Mouse (Mus musculus) heart, postnatal 10 days (tissue): ENCODE measurements around the gene Apoc2. TPM values are rescaled to one million over a fixed set of nuclear protein-coding genes. Genes with fewer than 3 reads are reported as not detected.

Experiments used
- DNase-seq, 2 experiments: peaks; one replicate each; pipeline ENCODE4 v3.0.0; 2021
- intact Hi-C: fragments of 180-260 bp; cut with DNase I; formaldehyde crosslinking; loops from one replicate; pipeline ENCODE4 v1.15.1; 2025
- total RNA-seq, 2 experiments: library from RNA; stranded (reverse); gene quantifications; 2 replicates each; pipeline ENCODE4 v1.2.3; 2021

Apoc2 gene
- total RNA-seq, 2 experiments from 2014 or later = 0.60 TPM; not detected in 1

GRCm38 (mm10) chr7:19634591-19634990 lies 43.1 kb downstream of the Apoc2 start:
- DNase-seq = no peak
- intact Hi-C loops = no loop called here

- intact Hi-C loops = no loop called here
- DNase-seq = no peak
Observed at GRCm38 (mm10) chr7:19633855-19634254, 43.9 kb downstream of the Apoc2 start.

GRCm38 (mm10) chr7:19633197-19633596 lies 44.5 kb downstream of the Apoc2 start:
- DNase-seq = no peak
- intact Hi-C loops = no loop called here

- intact Hi-C loops = no loop called here
- DNase-seq = no peak
Observed at GRCm38 (mm10) chr7:19632720-19633119, 45.0 kb downstream of the Apoc2 start.

GRCm38 (mm10) chr7:19632275-19632674 lies 45.5 kb downstream of the Apoc2 start:
- intact Hi-C loops = no loop called here
- DNase-seq = no peak

- peak; percentile 92 to 94 for DNase-seq
- intact Hi-C loops = no loop called here
Observed at GRCm38 (mm10) chr7:19629361-19629734, 48.4 kb downstream of the Apoc2 start, which contains the start of gene Relb. Relb (minus strand) TSS chr7:19629438.

GRCm38 (mm10) chr7:19628536-19629360 lies 49.0 kb downstream of the Apoc2 start:
- intact Hi-C loops = no loop called here
- DNase-seq = peak; percentile 95 to 97

GRCm38 (mm10) chr7:19628192-19628535 lies 49.6 kb downstream of the Apoc2 start:
- intact Hi-C loops = no loop called here
- DNase-seq = no peak

GRCm38 (mm10) chr7:19627721-19628120 lies 50.0 kb downstream of the Apoc2 start:
- intact Hi-C loops = no loop called here
- DNase-seq = no peak

GRCm38 (mm10) chr7:19623433-19623832 lies 54.3 kb downstream of the Apoc2 start:
- intact Hi-C loops = no loop called here
- DNase-seq = no peak

GRCm38 (mm10) chr7:19622241-19622640 lies 55.5 kb downstream of the Apoc2 start:
- no peak for DNase-seq
- intact Hi-C loops = no loop called here

Other genes starting within 250 kb of the Apoc2 start
- gene Mark4, start 219.1 kb downstream of the Apoc2 start, total RNA-seq = 10 to 100 TPM; 26.6 to 26.8 TPM
- 1 to 10 TPM in 1 of 2 experiments, under 1 TPM in 1; 0.81 to 1.0 TPM for gene Exoc3l2, start 214.6 kb downstream of the Apoc2 start, total RNA-seq
- gene Bloc1s3, start 169.6 kb downstream of the Apoc2 start, total RNA-seq = 1 to 10 TPM; 2.3 to 3.2 TPM
- 10 to 100 TPM; 43.1 to 53.1 TPM for gene Trappc6a, start 169.5 kb downstream of the Apoc2 start, total RNA-seq
- gene Nkpd1, start 160.1 kb downstream of the Apoc2 start, total RNA-seq = not detected
- 10 to 100 TPM; 43.1 to 46.2 TPM for gene Ppp1r37, start 114.9 kb downstream of the Apoc2 start, total RNA-seq
- not detected for gene Zfp296, start 100.7 kb downstream of the Apoc2 start, total RNA-seq
- 10 to 100 TPM; 54.5 to 58.0 TPM for gene Gemin7, start 100.3 kb downstream of the Apoc2 start, total RNA-seq
- gene Clasrp, start 73.5 kb downstream of the Apoc2 start, total RNA-seq = 10 to 100 TPM; 24.1 to 29.5 TPM
- gene Relb, start 48.5 kb downstream of the Apoc2 start, total RNA-seq = 10 to 100 TPM in 1 of 2 experiments, 1 to 10 TPM in 1; 9.4 to 12.0 TPM
- 100 to 1,000 TPM in 1 of 2 experiments, 10 to 100 TPM in 1; 95.2 to 102 TPM for gene Clptm1, start 12.9 kb downstream of the Apoc2 start, total RNA-seq
- not detected for gene Gm44805, start 3.5 kb upstream of the Apoc2 start, total RNA-seq
- not detected for gene Apoc4, start 3.5 kb upstream of the Apoc2 start, total RNA-seq
- gene Apoc1, start 14.7 kb upstream of the Apoc2 start, total RNA-seq = 10 to 100 TPM in 1 of 2 experiments, 1 to 10 TPM in 1; 5.2 to 14.7 TPM
- gene Apoe, start 21.2 kb upstream of the Apoc2 start, total RNA-seq = 100 to 1,000 TPM; 268 to 276 TPM
- gene Tomm40, start 37.5 kb upstream of the Apoc2 start, total RNA-seq = 100 to 1,000 TPM; 129 to 131 TPM
- 10 to 100 TPM; 43.1 to 45.2 TPM for gene Nectin2, start 72.5 kb upstream of the Apoc2 start, total RNA-seq
- 100 to 1,000 TPM; 299 to 317 TPM for gene Bcam, start 93.1 kb upstream of the Apoc2 start, total RNA-seq
- gene Cblc, start 118.9 kb upstream of the Apoc2 start, total RNA-seq = under 1 TPM in 1 of 2 experiments, not detected in 1; 0.50 TPM
- gene Bcl3, start 144.8 kb upstream of the Apoc2 start, total RNA-seq = 1 to 10 TPM; 5.6 to 5.7 TPM
- not detected for gene Gm19345, start 174.1 kb upstream of the Apoc2 start, total RNA-seq
- gene Ceacam16, start 183.4 kb upstream of the Apoc2 start, total RNA-seq = not detected
- not detected for gene Ceacam19, start 210.0 kb upstream of the Apoc2 start, total RNA-seq
- gene Pvr, start 243.2 kb upstream of the Apoc2 start, total RNA-seq = 10 to 100 TPM; 21.2 to 23.1 TPM